Mouse (Mus musculus): ENCODE measurements at regions not wholly inside any gene's neighbourhood (a gene's known extent, or its start where the extent isn't known, plus 50 kb on each side); places are given as distances from the start of the nearest gene placed in this dataset.
A peak's percentile ranks its signal among the peaks of the same experiment; 100 is the strongest.

DNA sequence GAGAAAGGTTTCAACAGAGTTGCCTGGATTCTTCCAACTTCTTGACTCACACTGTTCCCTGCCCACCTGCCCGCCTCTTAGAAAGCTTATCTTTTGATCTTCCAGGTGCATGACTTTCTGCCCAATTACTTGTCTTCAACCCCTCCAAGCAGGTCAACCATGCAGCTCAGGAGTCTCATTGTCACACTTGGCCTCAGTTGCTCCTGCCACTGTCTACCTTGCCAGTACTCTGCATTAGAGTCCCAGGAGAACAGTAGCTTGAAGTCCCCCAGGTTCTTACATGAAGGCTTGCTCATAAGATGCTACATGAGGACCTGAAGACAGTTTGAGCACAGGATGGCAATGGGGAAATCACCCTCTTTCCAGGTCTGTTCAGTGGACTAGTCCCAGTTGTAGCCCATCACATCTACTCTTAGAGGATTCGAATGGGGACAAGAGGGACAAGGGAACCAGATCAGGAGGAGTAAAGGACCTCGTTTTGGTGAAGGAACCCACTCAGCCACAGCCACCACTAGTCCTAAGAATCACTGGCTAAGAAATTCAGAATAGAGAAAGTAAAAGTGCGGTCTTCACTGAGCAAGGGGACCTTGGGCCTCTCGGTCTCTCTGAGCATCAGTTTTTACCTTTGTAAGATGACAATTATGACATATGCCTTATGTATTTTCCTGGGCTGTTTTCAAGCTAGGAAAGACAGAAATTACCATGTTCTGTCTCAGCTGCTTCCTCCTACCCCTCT lies 185.3 kb upstream of the Bcl6 start:
- H3K27ac ChIP-seq (ENCODE audit: control insufficient read depth, insufficient read depth, low read depth, low read length, poor library complexity), result no peak overlapping the region
- peaks cover 1% of the 10 kb centered on the region; the same call in 1 of the 2 replicates for H3K4me1 ChIP-seq (ENCODE audit: control insufficient read depth, insufficient read depth, low read length)
- no peak for TF ChIP-seq CTCF (IDR thresholded peaks at IDR 0.05; ENCODE audit: control insufficient read depth, insufficient read depth, low read length)
- TF ChIP-seq POLR2A (IDR thresholded peaks at IDR 0.05; ENCODE audit: borderline replicate concordance, control insufficient read depth, low read depth, low read length), result no peak
- WGBS, result 70% methylated on average over 5 of the region's 5 CpGs
- H3K4me3 ChIP-seq (replicated peaks; ENCODE audit: control insufficient read depth, low read depth, low read length), result no peak overlapping the region

DNA sequence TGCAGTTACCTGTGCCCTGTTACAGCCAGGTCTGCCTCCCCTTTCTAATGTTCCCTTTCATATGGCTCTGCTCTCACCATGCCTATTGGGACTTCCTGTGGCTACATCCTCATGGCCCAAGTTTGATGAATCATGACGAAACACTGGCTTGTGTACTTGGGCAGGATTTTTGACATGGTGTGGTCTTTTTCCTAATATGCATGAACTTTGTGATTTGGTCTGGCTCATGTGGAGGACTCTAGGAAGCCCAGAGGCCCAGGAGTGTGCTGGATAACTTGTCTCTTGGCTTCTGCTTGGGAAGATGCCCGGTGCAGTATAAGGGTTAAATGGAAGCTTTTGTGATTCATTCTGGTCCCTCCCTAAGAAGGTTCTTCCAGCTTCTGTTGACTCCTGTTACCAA lies 184.0 kb upstream of the Bcl6 start:
- H3K4me1 ChIP-seq (ENCODE audit: control insufficient read depth, insufficient read depth, low read length), result peaks cover 1% of the 10 kb centered on the region; the same call in 1 of the 2 replicates
- no peak overlapping the region for H3K27ac ChIP-seq (ENCODE audit: control insufficient read depth, insufficient read depth, low read depth, low read length, poor library complexity)
- TF ChIP-seq POLR2A (IDR thresholded peaks at IDR 0.05; ENCODE audit: borderline replicate concordance, control insufficient read depth, low read depth, low read length), result no peak
- no peak for TF ChIP-seq CTCF (IDR thresholded peaks at IDR 0.05; ENCODE audit: control insufficient read depth, insufficient read depth, low read length)
- H3K4me3 ChIP-seq (replicated peaks; ENCODE audit: control insufficient read depth, low read depth, low read length), result no peak overlapping the region
- 59% methylated on average over 2 of the region's 2 CpGs for WGBS

DNA sequence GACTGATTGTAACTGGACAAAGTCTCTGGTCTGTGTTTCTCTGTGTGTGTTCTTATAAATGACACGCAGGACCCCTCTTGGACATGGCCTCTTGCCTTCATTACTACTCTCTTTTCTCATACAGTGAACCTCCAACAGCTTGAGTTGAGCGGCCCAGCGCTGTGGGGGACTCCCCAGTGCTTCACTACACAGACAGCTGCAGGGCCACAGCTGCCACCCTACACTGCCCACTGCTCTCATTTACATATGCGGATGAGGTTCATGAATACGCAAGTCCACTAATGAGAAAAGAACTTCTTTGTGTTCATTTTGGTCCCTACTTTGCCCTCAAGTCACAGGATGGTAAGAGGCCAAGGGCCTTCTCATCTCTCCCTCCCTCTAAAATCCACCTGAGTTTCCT lies 183.4 kb upstream of the Bcl6 start:
- no peak overlapping the region for H3K27ac ChIP-seq (ENCODE audit: control insufficient read depth, insufficient read depth, low read depth, low read length, poor library complexity)
- 81% methylated on average over 5 of the region's 5 CpGs for WGBS
- peaks cover 1% of the 10 kb centered on the region; the same call in 1 of the 2 replicates for H3K4me1 ChIP-seq (ENCODE audit: control insufficient read depth, insufficient read depth, low read length)
- no peak for TF ChIP-seq CTCF (IDR thresholded peaks at IDR 0.05; ENCODE audit: control insufficient read depth, insufficient read depth, low read length)
- TF ChIP-seq POLR2A (IDR thresholded peaks at IDR 0.05; ENCODE audit: borderline replicate concordance, control insufficient read depth, low read depth, low read length), result no peak
- H3K4me3 ChIP-seq (replicated peaks; ENCODE audit: control insufficient read depth, low read depth, low read length), result no peak overlapping the region

DNA sequence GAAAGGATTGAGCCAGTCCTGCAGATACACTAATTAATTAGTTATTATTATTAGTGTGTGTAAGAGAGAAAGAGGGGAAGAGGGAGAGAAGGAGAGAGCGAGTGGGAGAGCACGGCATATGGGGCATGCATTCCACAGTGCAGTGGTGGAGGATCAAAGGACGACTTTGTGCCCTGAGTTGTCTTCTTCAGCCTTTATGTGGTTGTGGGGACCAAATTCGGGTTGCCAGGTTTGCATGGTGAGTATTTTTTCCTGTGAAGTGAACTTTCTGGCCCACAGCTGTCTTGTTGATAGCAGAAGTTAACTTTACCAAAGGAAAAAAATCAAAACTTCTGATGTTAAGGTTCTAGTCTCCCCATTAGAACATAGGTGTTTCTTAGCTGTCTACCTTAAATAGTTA lies 182.5 kb upstream of the Bcl6 start:
- Histone ChIP-seq H3K4me1 (ENCODE audit: control insufficient read depth, insufficient read depth, low read length) (peaks cover 1% of the 10 kb centered on the region; the same call in 1 of the 2 replicates), H3K4me3 (replicated peaks; ENCODE audit: control insufficient read depth, low read depth, low read length) (no peak overlapping the region), H3K27ac (ENCODE audit: control insufficient read depth, insufficient read depth, low read depth, low read length, poor library complexity) (no peak overlapping the region)
- 72% methylated on average over 4 of the region's 4 CpGs for WGBS
- TF ChIP-seq CTCF (IDR thresholded peaks at IDR 0.05; ENCODE audit: control insufficient read depth, insufficient read depth, low read length) (no peak), POLR2A (IDR thresholded peaks at IDR 0.05; ENCODE audit: borderline replicate concordance, control insufficient read depth, low read depth, low read length) (no peak)

DNA sequence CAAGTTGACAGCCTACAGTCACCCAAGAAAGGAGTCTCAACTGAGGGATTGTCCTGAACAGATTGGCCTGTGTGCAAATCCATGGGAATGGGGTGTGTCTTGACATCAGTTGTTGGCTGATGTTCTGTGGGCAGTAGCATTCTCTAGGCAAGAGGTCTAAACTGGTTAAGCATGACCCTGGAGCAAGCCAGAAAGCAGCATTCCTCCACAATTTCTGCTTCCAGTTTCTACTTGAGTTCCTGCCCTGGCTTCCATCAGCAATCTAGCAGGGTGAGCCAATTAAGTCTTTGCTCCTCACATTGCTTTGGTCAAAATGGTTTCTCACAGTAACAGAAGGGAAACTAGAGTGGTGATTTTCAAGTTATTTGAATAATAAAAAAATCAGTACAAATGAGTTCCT lies 177.8 kb upstream of the Bcl6 start:
- no peak overlapping the region for H3K4me3 ChIP-seq (replicated peaks; ENCODE audit: control insufficient read depth, low read depth, low read length)
- TF ChIP-seq CTCF (IDR thresholded peaks at IDR 0.05; ENCODE audit: control insufficient read depth, insufficient read depth, low read length), result no peak

DNA sequence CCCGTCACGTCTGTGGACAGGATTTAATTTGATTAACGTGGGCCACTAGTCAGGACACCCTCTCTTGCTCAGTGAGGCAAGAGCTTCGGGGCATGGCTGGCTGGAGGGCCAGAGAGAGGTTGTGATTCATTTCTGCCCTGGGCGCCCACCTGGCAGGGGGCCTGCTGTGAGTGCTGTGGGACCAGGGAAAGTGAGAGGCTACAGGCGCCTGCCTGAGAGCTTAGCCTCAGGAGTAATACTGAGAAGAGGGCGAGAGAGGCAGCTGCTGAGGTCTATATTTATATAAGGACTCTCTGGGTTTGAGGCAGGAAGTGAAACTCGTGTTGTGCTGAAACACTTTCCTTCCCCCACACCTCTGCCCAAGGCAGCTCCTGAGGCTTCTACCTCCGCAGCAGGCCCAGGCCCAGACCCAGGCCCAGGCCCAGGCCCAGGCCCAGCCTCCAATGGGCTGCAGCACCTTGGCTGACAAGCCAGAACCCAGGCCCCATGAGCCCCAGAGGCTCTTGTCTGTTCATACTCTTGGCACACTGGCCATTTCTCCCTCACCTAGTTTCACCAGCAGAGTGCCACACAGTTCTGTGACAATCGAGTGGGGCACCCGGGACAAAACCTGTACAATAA lies 176.9 kb upstream of the Bcl6 start:
- H3K4me1 ChIP-seq (ENCODE audit: control insufficient read depth, insufficient read depth, low read length), result peaks cover 9% of the 10 kb centered on the region
- H3K4me3 ChIP-seq (replicated peaks; ENCODE audit: control insufficient read depth, low read depth, low read length), result no peak overlapping the region
- 24% methylated on average over 11 of the region's 11 CpGs for WGBS
- TF ChIP-seq POLR2A (IDR thresholded peaks at IDR 0.05; ENCODE audit: borderline replicate concordance, control insufficient read depth, low read depth, low read length) (no peak), CTCF (IDR thresholded peaks at IDR 0.05; ENCODE audit: control insufficient read depth, insufficient read depth, low read length) (no peak)
- H3K27ac ChIP-seq (ENCODE audit: control insufficient read depth, insufficient read depth, low read depth, low read length, poor library complexity), result peak overlapping the region; percentile 93

More for the DNA sequence above, 177.8 kb upstream of the Bcl6 start:
- Histone ChIP-seq H3K4me1 (ENCODE audit: control insufficient read depth, insufficient read depth, low read length) (peaks cover 11% of the 10 kb centered on the region), H3K27ac (ENCODE audit: control insufficient read depth, insufficient read depth, low read depth, low read length, poor library complexity) (no peak overlapping the region)

DNA sequence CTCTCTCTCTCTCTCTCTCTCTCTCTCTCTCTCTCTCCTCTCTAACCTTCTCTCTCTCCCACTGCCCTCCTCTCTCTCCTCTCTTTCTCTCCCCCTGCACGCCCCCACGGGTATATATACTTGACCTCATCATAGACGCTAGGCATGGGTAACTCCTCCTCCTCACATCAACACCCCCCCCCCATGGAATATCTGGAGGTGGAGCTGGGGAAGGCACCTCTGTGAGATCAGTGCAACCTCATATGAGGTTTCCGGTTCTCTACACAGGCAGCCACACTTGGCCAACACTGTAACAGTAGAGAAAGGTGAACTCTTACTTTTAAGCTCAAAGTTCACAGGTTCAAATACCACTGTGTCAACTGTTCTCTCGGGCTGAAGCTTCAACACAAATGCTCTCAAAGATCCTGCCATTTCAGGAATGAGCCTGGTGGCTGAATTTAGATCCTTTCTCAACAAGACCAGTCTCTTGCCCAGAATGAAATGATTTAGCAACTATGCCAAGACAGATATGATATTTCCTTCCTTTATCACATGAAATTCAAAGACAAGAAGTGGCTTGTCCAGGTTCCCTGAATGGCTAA lies 172.1 kb upstream of the Bcl6 start:
- TF ChIP-seq CTCF (IDR thresholded peaks at IDR 0.05; ENCODE audit: control insufficient read depth, insufficient read depth, low read length) (no peak), POLR2A (IDR thresholded peaks at IDR 0.05; ENCODE audit: borderline replicate concordance, control insufficient read depth, low read depth, low read length) (no peak)
- Histone ChIP-seq H3K4me1 (ENCODE audit: control insufficient read depth, insufficient read depth, low read length) (peaks cover 7% of the 10 kb centered on the region), H3K4me3 (replicated peaks; ENCODE audit: control insufficient read depth, low read depth, low read length) (no peak overlapping the region), H3K27ac (ENCODE audit: control insufficient read depth, insufficient read depth, low read depth, low read length, poor library complexity) (no peak overlapping the region)
- WGBS, result 66% methylated on average over 5 of the region's 5 CpGs

DNA sequence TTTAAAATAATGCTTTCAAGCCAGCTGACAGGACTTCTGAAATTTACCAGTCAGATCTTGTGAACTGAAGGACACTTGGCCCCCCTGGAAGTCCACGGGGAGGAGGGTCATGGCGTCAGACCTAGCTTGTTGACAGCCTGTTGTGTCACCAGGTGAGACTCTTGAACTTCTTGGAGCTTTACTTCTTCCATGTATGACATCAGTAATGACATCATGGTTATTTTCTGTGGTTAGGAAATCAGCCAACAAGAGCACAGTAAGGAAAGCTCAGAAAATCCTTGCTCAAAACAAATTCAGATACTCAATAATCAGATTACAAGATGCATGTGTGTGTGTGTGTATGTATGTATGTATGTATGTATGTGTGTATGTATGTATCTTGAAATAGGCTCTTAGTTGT lies 170.7 kb upstream of the Bcl6 start:
- TF ChIP-seq POLR2A (IDR thresholded peaks at IDR 0.05; ENCODE audit: borderline replicate concordance, control insufficient read depth, low read depth, low read length), result no peak
- no peak for TF ChIP-seq CTCF (IDR thresholded peaks at IDR 0.05; ENCODE audit: control insufficient read depth, insufficient read depth, low read length)
- Histone ChIP-seq H3K4me1 (ENCODE audit: control insufficient read depth, insufficient read depth, low read length) (peaks cover 3% of the 10 kb centered on the region), H3K27ac (ENCODE audit: control insufficient read depth, insufficient read depth, low read depth, low read length, poor library complexity) (no peak overlapping the region), H3K4me3 (replicated peaks; ENCODE audit: control insufficient read depth, low read depth, low read length) (no peak overlapping the region)
- 80% methylated on average over 2 of the region's 2 CpGs for WGBS
